Mouse (Mus musculus): ENCODE measurements at regions not wholly inside any gene's neighbourhood (a gene's known extent, or its start where the extent isn't known, plus 50 kb on each side); places are given as distances from the start of the nearest gene placed in this dataset.

DNA sequence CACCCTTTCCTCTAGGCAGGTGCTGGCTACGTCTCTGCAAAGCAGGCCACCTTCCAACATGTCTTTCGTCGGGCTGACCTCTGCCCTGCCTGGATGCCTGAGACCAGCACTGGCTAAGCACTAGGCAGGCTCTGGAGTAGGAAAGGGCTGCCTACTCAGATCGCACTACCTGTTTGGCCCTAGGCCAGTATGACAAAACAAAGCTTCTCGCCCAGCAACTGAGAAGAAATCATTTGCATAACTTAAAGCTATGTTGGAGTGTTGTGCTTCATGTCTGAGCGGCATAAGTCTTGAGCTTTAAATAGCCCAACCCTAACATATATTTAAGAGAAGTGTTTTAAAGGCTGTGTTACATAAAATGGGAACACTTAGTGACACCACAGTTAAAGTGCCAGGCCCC is 189.9 kb upstream of the Acvr2a start:
- Histone ChIP-seq H3K36me3 (ENCODE audit: control insufficient read depth, insufficient read depth) (no peaks in the 10 kb centered on the region), H3K9me3 (ENCODE audit: control insufficient read depth) (no peaks in the 10 kb centered on the region), H3K27me3 (replicated peaks; ENCODE audit: control insufficient read depth, insufficient read depth, low read length) (no peaks in the 10 kb centered on the region), H3K9ac (ENCODE audit: low read depth, low read length) (no peak overlapping the region), H3K4me2 (replicated peaks; ENCODE audit: low read depth) (peak overlapping the region; percentile 27; the same call in 1 of the 2 replicates), H3K27ac (ENCODE audit: low read depth, low read length) (peak overlapping the region; percentile 61; the same call in 1 of the 2 replicates), H3K4me3 (ENCODE audit: low read depth, low read length) (no peak overlapping the region), H3K4me1 (replicated peaks; ENCODE audit: control insufficient read depth, insufficient read depth, low read length) (peaks cover 7% of the 10 kb centered on the region; the same call in 1 of the 2 replicates)
- no peak for TF ChIP-seq CTCF (IDR thresholded peaks at IDR 0.05; ENCODE audit: low read depth)
- ATAC-seq: peak; percentile 91
- WGBS: 25% methylated on average over 6 of the region's 6 CpGs

DNA sequence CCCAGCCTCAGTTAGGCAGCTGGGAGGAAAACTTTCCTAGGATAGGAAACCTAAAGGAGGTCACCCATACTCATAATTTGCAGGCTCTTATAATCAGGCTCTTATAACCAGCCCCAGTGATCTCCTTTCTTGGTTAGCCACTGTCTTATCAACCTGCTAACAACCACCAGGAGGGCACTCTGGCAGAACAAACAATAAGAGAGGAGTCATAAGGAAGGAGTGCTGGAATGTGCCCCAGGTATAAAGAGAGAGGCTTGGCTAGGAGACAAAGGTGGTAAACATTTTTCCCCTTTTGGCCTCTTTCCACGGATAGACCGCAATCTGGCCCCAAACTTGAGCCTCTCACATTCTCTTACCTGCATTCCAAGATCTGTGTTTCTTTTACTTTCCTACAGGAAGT is 189.4 kb upstream of the Acvr2a start:
- Histone ChIP-seq H3K36me3 (ENCODE audit: control insufficient read depth, insufficient read depth) (no peaks in the 10 kb centered on the region), H3K27me3 (replicated peaks; ENCODE audit: control insufficient read depth, insufficient read depth, low read length) (no peaks in the 10 kb centered on the region), H3K9me3 (ENCODE audit: control insufficient read depth) (no peaks in the 10 kb centered on the region), H3K9ac (ENCODE audit: low read depth, low read length) (no peak overlapping the region), H3K4me3 (ENCODE audit: low read depth, low read length) (no peak overlapping the region), H3K4me2 (replicated peaks; ENCODE audit: low read depth) (peak overlapping the region; percentile 27; the same call in 1 of the 2 replicates), H3K27ac (ENCODE audit: low read depth, low read length) (peak overlapping the region; percentile 61; the same call in 1 of the 2 replicates), H3K4me1 (replicated peaks; ENCODE audit: control insufficient read depth, insufficient read depth, low read length) (peaks cover 7% of the 10 kb centered on the region; the same call in 1 of the 2 replicates)
- ATAC-seq: peak; percentile 93
- WGBS: 44% methylated on average over 2 of the region's 2 CpGs
- TF ChIP-seq CTCF (IDR thresholded peaks at IDR 0.05; ENCODE audit: low read depth): peak; percentile 44

DNA sequence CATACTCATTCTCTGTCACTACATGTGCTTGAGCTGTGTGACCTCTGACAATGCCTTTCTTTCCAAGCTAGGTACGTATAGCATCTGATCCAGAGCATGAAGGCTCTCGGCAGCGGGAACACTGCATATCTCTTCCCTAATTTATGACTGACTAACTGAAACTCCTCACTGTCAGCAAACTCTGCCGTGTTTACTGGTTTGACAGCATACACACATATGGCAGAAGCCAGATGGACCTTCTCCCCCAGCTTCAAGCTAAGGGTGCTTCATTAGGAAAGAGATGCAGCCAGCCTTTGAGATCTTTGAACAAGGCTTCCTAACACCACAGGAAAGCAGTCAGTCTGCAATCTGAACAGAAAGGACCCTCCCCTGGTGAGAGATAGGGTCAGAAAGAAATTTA is 186.9 kb upstream of the Acvr2a start:
- no peaks in the 10 kb centered on the region for H3K27me3 ChIP-seq (replicated peaks; ENCODE audit: control insufficient read depth, insufficient read depth, low read length)
- H3K4me1 ChIP-seq (replicated peaks; ENCODE audit: control insufficient read depth, insufficient read depth, low read length): peaks cover 7% of the 10 kb centered on the region; the same call in 1 of the 2 replicates
- TF ChIP-seq CTCF (IDR thresholded peaks at IDR 0.05; ENCODE audit: low read depth): no peak
- H3K9me3 ChIP-seq (ENCODE audit: control insufficient read depth): no peaks in the 10 kb centered on the region
- no peak overlapping the region for H3K9ac ChIP-seq (ENCODE audit: low read depth, low read length)
- H3K27ac ChIP-seq (ENCODE audit: low read depth, low read length): no peak overlapping the region
- H3K4me3 ChIP-seq (ENCODE audit: low read depth, low read length): no peak overlapping the region
- no peak for ATAC-seq
- WGBS: 56% methylated on average over 4 of the region's 4 CpGs
- no peak overlapping the region for H3K4me2 ChIP-seq (replicated peaks; ENCODE audit: low read depth)
- no peaks in the 10 kb centered on the region for H3K36me3 ChIP-seq (ENCODE audit: control insufficient read depth, insufficient read depth)

DNA sequence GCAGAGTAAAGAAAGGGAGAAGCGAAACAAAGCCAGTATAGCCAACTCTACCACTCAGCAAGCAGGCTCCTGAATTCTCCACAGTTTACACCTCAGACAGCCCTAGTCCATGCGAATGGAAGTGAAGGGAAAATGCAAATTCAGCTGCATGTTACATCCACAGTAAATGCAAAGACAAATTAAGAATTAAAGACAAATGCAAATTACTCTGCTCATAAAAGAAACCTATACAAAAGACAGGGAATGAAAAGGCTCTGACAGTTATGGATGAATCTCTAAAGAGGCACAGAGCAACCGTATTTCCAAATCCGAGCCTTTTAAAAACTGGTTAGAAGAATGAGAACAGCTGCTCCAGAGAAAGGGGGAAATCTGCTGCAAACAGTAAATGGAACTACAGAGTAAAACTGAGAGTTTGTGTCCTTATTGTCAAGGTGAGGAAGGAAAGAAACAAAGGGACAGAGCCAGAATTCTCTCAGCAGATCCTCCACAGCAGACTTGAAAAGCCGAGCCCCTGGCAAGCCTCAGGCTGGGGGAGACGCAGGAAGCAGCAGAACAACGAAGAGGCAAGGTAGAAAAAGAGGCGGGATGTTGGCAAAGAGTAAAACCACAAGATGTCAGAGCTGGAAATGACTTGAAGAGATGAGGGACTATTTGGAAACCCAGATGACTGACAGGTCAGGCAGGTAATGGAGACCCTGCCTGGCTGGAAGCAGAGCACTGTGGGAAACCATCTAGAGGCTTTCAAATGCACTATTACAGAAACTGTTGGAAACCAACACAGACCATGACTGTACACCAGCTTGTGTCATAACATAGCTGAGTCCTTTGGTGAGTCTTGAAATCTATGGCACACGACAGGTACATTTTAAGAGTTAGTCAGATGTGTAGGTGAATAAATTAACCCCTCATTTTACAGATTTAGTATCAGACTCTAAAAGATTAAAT is 184.5 kb upstream of the Acvr2a start:
- no peaks in the 10 kb centered on the region for H3K36me3 ChIP-seq (ENCODE audit: control insufficient read depth, insufficient read depth)
- no peak overlapping the region for H3K27ac ChIP-seq (ENCODE audit: low read depth, low read length)
- H3K9ac ChIP-seq (ENCODE audit: low read depth, low read length): no peak overlapping the region
- H3K4me2 ChIP-seq (replicated peaks; ENCODE audit: low read depth): no peak overlapping the region
- no peaks in the 10 kb centered on the region for H3K9me3 ChIP-seq (ENCODE audit: control insufficient read depth)
- ATAC-seq: no peak
- H3K27me3 ChIP-seq (replicated peaks; ENCODE audit: control insufficient read depth, insufficient read depth, low read length): no peaks in the 10 kb centered on the region
- no peak for TF ChIP-seq CTCF (IDR thresholded peaks at IDR 0.05; ENCODE audit: low read depth)
- 77% methylated on average over 9 of the region's 9 CpGs for whole genome bisulfite sequencing
- no peak overlapping the region for H3K4me3 ChIP-seq (ENCODE audit: low read depth, low read length)
- H3K4me1 ChIP-seq (replicated peaks; ENCODE audit: control insufficient read depth, insufficient read depth, low read length): 0 out of 2 replicates have a peak, but pooled peaks cover 3% of the 10 kb centered on the region

DNA sequence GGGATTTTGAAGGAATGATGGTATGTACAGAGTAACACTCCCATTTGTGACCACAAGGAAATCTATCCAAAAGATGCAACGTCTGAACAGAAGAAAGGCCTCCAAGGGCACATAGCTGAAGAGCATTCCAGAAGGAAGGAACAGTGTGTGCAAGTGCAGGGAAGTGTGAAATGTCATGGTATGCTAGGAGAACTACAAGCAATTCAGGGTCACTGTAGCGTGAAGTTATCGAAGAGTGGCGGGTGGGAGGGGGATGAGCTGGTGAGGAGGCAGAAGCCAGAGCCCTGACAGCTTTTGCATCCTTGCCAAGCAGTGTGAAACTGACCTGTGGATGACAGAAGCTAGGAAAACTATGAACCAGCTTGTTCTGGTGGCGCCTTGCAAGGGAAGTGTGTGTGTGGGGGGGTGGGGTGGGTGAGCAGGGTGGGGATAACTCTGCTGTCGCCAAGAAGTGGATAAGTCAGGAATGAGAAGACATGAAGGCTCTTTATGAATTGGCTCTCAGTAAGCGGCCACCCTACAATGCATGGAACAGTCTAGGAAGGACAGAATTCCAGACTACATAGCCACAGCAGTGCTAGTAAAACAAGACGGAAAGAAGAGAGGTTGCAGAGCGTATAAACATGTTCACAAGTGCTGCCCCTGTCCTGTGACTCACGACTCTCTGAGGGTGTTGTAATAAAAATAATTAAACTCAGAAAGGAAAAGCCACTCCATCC is 179.3 kb upstream of the Acvr2a start:
- no peak for ATAC-seq
- no peaks in the 10 kb centered on the region for H3K9me3 ChIP-seq (ENCODE audit: control insufficient read depth)
- H3K4me1 ChIP-seq (replicated peaks; ENCODE audit: control insufficient read depth, insufficient read depth, low read length): no peaks in the 10 kb centered on the region
- no peaks in the 10 kb centered on the region for H3K27me3 ChIP-seq (replicated peaks; ENCODE audit: control insufficient read depth, insufficient read depth, low read length)
- WGBS: 84% methylated on average over 10 of the region's 10 CpGs
- H3K36me3 ChIP-seq (ENCODE audit: control insufficient read depth, insufficient read depth): no peaks in the 10 kb centered on the region
- H3K9ac ChIP-seq (ENCODE audit: low read depth, low read length): no peak overlapping the region
- H3K4me3 ChIP-seq (ENCODE audit: low read depth, low read length): no peak overlapping the region
- no peak for TF ChIP-seq CTCF (IDR thresholded peaks at IDR 0.05; ENCODE audit: low read depth)
- H3K27ac ChIP-seq (ENCODE audit: low read depth, low read length): no peak overlapping the region
- no peak overlapping the region for H3K4me2 ChIP-seq (replicated peaks; ENCODE audit: low read depth)

DNA sequence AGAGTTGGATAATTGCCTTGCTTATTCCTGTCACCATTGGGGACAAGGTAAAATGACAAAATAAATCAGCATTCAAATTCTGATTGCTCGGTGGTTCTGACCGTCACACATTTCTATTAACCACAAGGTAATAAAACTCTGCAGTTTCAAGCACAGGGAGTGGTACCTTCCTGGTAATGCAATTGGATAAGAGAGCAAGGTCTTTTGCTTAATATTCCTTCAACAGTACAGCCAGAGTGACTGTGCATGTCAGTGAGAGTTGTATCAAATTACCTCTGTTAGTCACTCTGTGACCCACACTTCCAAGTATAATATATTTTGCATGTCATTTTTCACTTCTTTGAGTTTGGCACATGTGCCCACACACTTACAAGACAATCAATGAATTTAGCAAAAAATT is 177.8 kb upstream of the Acvr2a start:
- TF ChIP-seq CTCF (IDR thresholded peaks at IDR 0.05; ENCODE audit: low read depth): no peak
- H3K4me3 ChIP-seq (ENCODE audit: low read depth, low read length): no peak overlapping the region
- no peaks in the 10 kb centered on the region for H3K27me3 ChIP-seq (replicated peaks; ENCODE audit: control insufficient read depth, insufficient read depth, low read length)
- no peak for ATAC-seq
- no peaks in the 10 kb centered on the region for H3K9me3 ChIP-seq (ENCODE audit: control insufficient read depth)
- H3K4me2 ChIP-seq (replicated peaks; ENCODE audit: low read depth): no peak overlapping the region
- no peaks in the 10 kb centered on the region for H3K4me1 ChIP-seq (replicated peaks; ENCODE audit: control insufficient read depth, insufficient read depth, low read length)
- H3K9ac ChIP-seq (ENCODE audit: low read depth, low read length): no peak overlapping the region
- no peak overlapping the region for H3K27ac ChIP-seq (ENCODE audit: low read depth, low read length)
- no peaks in the 10 kb centered on the region for H3K36me3 ChIP-seq (ENCODE audit: control insufficient read depth, insufficient read depth)
- WGBS: 35% methylated on average over 2 of the region's 2 CpGs
